Mouse (Mus musculus): ENCODE data around the gene Grhl3.

The Grhl3 gene

DNA sequence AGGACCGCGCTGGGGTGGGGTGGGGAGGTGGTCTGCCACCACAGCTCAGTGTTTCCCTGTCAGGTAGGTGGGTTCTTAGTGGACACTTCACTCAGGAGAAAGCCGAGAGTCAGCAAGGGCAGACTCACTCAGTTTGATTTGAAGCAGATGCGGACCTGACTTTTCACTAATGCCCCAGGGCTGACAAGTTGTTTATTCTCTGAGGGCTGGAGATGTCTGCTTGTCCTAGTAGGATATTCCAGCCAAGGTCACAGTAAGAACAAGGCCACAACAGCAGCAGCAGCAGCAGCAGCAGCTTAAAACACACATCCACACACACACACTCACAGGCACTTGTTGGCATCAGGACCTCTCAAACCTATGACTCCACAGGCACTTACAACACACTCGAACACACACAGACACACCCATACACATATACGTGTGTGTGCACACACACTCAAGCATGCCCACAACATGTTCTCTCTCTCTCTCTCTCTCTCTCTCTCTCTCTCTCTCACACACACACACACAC lies 2.3 kb downstream of the Grhl3 start:
- DNase-seq = no peak

GRCm38 (mm10) chr4:135570152-135571036 lies 3.0 kb downstream of the Grhl3 start:
- DNase-seq = peak; percentile 47

DNA sequence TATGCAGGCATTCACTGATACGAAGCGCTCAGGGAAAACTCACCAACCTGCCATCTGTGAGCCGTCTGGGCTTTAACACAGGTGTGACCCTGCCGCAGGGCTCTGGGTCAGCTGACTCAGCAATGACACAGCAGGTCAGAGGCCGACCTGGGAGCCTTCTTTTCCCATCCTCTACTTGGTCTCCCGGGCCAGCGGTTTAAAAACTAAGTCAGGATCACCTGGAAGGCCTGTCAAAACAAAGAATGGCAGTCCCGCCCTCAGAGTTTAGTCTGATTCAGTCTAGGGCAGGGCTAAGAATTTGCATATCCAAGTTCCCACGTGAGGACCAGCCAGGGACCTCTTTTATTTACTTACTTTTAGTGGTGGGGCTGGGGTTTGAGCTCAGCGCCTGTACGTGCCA lies 4.2 kb downstream of the Grhl3 start:
- DNase-seq = peak; percentile 48

- DNase-seq = no peak
Observed at GRCm38 (mm10) chr4:135567484-135567883, 5.9 kb downstream of the Grhl3 start.

DNA sequence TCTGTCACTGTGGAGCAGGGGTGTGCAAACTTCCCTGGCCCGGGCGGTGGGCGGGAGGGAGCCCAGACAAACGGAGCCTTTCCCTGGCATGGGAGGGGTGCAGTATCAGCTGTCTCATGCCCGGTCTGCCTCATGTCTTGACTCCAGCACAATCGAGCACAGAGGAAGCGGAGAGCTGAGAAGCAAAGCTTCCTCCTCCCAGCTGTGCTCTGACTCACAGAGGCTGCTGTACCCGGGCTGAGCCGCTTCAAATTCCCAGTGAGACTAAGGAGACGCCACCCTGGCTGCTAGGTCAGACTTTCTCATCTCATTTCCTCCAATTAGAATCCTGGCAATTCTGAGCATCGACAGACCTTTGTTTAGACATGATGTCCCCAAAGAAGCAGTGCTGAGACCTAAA lies 6.4 kb downstream of the Grhl3 start:
- DNase-seq = no peak

DNA sequence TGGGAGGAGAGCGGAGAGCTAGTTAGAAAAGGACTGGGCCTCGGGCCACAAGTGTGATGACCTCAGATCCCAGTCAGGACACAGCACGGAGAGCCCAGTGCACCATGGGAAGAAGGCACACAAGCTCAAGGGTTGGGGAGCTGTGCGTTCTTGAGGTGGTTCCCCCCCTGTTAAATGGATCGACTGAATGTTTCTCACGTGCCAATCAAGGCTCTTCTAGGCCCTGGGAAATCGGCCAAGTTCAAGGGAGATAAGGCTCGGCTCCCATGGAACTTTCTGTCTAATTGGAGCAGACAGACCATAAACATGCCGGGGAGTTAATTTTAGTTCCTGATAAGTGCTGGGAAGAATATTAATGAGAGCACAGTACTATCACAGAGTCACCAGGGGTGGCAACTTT lies 8.0 kb downstream of the Grhl3 start:
- DNase-seq = peak; percentile 44

- no peak for DNase-seq
Observed at GRCm38 (mm10) chr4:135563794-135564193, 9.6 kb downstream of the Grhl3 start.

- no peak for DNase-seq
Observed at GRCm38 (mm10) chr4:135549323-135549722, 24.1 kb downstream of the Grhl3 start.

DNA sequence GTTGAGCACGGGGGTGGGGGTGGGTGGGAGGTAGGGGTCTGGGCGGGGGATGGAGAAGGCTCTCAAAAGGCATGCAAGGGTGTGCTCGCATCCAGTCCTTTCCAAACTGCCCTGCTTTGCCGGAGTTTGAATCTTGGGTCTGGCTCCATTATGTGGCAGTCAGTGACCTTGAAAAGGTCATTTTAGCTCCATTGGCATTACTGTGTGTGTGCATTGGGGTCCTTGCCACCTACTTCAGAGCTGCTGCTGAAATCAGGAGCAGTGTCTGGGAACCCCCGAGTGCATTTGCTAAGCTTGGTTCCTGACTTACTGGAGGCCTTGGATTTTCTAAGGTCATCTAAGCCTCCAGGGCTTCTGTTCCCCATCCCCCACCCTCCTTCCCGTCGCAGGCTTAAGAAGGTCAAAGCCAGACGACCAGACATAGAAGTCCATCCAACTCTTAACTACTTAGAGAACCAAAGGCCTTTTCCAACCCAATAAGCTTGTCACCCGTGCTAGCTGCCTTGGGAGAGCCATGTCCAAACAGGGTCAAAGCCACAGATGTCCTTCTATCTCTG lies 24.8 kb downstream of the Grhl3 start:
- peak; percentile 25 for DNase-seq

GRCm38 (mm10) chr4:135548108-135548507 lies 25.3 kb downstream of the Grhl3 start:
- no peak for DNase-seq

- DNase-seq = peak; percentile 34
Observed at GRCm38 (mm10) chr4:135547551-135547950, 25.9 kb downstream of the Grhl3 start.

DNA sequence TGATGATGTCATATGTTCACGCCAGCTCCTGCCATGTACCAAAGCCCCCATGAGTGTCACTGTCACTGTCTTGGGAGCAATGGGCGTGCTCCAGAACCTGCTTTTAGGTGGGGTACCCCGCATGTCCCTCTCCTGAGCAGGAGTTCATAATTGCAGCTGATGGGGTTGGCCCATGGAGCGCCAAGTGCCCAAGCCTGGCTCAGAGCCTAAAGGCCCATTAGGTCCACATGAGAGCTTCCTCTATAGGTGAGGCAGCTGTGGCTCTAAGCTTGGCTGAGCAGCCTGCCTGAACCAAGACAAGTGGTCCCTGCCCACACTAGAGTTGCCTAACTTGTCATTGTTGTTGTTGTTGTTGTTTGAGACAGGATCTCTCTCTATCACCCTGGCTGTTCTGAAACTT lies 26.6 kb downstream of the Grhl3 start:
- no peak for DNase-seq

DNA sequence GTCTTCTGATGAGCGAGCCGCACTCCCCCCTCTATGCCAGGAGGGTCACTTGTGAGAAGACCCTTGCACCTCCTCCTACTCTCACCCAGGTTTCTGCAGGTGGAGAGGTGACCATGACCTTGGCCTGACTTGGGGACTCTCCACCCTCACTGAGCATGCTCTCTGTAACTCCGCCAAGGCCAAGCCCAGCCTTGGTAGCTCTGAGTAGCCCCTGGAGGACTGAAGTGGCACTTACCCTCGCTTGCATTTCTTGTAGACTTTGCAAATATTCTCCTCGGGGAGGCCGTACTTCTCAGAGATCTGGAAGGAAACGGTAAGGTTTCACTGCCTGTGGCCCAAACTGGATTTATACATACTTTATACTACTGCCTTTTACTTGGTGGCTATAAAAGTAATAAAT lies 27.4 kb downstream of the Grhl3 start:
- DNase-seq = no peak

GRCm38 (mm10) chr4:135545080-135545511 lies 28.3 kb downstream of the Grhl3 start:
- peak; percentile 15 for DNase-seq

DNA sequence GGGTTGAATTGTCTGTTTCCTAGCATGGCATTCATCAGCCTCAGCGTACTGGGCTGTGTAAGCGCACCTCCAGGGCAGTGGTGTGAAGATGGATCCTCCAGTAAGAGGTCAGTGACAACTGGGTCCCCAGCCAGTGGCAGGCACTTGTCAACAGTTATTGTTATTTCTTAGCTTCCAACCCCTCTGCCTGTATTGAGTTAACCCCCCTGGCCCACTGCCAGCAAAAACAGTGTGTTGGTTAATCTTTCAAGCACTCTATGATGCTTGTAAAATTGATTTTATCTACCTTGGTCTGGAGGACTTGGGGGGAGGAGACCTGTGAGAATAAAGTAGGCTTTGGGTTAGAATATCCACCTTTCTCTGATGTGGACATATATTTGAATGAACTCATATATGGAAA lies 29.1 kb downstream of the Grhl3 start:
- DNase-seq = no peak

DNA sequence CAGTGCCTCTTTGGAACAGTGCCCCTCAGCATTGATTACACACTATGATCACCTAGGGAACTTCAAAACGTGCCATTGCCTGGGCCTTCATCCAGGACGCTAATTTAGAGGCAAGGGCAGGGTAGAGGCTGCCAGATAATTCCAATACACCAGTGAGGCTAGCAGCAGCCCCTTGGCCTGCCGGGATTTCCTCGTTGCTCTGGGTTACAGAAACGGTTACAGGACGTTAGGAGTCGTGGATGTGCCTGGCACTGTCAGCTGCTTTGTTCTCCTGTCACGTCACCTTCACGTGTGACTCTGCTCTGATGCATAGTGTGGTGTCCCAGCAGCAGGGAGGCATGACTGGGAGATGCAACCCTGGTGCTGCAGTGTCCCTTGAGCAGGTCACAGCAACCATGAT lies 33.4 kb downstream of the Grhl3 start:
- no peak for DNase-seq

DNA sequence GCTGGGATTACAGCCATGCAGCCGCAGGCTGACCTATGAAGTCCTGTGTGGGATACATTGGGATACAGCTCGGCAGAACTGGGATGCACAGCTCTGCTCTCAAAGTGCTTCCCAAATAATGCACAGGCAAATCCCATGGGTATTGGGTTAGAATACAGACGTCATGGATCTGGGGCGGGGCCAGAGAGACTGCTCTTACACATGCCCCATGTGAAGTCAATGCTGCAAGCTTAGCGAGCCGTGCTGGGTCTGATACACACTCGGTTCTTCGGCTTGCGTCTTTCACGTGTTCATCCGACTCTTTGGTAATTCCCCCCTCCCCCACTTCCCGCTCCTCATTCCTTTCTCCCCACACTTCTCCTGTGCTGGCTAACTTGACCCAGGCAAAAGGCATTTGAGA lies 34.4 kb downstream of the Grhl3 start:
- no peak for DNase-seq

- DNase-seq = no peak
Observed at GRCm38 (mm10) chr4:135535021-135535420, 38.4 kb downstream of the Grhl3 start.

DNA sequence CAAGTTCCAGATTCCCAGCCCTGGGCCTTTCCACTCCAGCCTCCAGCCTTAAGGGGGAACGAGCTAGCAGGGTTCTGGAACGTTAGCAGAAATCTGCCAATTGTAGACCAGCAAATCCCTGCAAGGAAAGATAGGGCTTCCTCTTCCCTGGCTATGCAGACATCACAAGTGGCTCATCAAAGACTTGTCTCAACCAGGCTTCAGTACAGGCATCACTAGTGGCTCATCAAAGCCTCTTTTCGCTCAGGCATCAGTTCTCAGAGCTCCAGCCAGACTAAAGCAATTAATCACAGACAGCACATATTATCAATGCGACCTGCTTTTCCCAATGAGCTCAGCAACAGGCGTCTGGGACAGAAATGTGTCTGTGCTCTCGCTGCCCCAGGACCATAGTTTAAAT lies 40.4 kb downstream of the Grhl3 start:
- no peak for DNase-seq

DNA sequence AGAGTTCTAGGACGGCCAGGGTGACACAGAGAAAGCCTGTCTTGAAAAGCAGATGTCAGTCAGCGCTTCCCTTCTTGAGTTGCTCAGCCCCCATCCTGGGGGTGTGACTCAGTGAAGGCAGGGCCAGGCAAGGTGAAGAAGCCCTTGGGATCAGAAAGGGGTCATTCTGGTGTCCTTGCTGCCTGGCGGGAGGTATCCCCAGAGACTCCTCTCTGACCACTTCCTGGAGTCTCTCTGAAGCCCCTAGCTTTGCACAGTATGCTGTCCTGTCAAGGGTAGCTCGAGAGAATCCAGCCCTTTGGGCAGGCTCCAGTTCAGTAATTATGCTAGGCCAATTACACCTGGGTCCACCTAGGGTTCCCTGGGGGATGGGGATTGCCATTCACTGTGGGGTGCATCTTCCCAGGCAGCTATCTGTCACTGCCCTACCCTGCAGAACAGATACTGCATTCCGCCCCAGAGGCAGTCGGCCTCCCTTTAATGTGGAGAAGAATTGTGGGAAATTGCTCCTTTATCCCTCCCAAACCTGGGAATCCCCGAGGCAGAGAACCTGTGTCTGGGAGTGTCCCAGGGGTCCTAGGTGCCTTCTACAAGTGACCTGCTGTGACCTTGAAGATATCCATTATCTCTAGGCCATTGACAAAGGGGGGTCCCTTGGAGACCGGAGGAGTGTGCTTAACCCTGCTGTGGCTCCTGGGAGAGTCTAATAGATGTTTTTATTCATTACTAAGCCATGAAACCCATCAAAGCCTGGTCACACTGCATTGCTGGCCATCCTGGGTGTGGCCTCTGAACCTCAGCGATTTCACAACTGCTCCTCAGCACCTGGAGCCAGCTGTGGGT lies 41.4 kb downstream of the Grhl3 start:
- DNase-seq = no peak

- no peak for DNase-seq
Observed at GRCm38 (mm10) chr4:135531236-135531635, 42.2 kb downstream of the Grhl3 start.

DNA sequence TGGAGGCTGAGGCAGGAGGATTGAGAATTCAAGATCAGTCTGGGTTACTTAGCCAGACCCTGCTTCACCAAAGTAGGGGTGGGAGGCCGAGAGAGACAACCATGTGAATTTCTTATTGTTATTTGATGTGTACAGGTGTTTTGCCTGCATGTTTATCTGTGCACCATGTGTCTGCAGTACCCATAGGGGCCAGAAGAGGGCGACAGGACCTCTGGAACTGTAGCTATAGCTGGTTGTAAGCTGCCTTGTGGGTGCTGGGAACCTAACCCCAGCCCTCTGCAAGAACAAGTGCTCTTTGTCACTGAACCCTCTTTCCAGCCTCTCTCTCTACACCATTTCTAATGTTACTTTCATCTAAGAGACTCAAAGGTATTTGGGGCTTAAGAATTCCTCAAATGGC lies 43.2 kb downstream of the Grhl3 start:
- no peak for DNase-seq

DNA sequence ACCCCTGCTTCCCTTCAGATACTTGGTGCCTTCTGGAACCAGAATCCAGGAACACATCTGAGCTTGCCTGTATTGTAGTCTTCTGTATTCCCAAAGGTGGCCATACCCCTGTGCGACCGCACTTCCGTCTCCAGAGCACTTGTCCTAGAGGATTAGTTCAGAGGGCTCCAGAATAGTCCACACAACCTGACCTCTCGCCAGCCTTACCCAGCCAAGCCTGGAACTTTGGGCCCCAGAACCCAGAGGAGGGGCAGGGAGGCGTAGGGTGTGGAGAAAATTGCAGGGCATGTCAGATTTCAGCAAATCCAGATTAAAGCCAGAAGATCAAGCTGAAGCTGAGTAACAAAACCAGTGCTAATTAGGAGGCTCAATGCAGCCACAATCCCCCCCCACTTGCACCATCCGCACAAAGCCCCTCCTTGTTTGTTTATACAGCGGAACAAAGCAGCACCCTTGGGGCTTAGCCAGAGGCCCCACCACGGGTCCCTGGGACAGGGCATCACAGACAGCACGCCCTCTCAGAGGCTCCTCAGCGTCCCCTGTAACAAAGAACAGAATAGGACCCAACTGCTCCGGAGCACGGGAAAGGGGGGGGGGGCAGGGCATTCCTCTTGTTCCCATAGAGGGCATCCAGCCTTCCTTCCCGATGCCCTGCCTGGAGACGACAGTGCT lies 47.3 kb downstream of the Grhl3 start:
- no peak for DNase-seq
